Mouse (Mus musculus) ovary, postnatal 10 days (tissue): ENCODE measurements around the gene Taf8.

ENCODE experiments used
- DNase-seq: peaks from one replicate; pipeline ENCODE4 v3.0.0; 2022; ENCODE audit warnings: low spot score

Gene Taf8

DNA sequence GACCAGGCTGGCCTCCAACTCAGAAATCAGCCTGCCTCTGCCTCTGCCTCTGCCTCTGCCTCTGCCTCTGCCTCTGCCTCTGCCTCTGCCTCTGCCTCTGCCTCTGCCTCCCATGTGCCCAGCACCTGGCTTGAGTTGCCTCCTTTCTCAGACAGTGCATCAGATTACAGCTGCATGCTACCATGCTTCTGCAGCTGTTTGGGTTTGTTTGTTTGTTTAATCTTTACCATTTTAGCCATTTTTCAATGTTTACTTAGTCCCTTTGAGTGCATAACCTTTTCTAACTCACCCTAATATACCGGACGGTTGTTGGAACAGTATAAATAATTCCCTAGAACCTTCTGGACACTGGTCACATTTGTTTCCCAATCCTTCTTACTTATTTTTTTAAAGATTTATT, 43.2 kb downstream of the Taf8 start:
- no peak for DNase-seq

DNA sequence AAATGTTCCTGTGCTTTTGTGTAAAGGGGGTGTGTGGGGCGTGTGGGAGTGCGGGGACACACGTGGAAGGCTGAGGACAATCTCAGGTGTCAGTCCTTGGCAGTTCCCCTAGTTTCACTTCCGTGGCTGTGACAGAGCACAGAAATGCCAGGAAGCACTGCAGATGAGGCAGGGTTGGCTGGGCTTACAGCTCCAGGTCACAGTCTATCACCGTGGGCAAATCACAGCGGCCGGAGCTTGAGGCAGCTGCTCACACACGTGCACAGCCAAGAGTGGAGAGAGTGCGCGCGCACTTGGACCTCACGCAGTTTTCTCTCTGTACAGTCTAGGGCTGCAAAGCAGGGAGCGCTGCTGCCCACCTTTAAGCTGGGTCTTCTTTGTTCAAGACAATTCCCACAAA, 43.8 kb downstream of the Taf8 start:
- DNase-seq, result no peak

DNA sequence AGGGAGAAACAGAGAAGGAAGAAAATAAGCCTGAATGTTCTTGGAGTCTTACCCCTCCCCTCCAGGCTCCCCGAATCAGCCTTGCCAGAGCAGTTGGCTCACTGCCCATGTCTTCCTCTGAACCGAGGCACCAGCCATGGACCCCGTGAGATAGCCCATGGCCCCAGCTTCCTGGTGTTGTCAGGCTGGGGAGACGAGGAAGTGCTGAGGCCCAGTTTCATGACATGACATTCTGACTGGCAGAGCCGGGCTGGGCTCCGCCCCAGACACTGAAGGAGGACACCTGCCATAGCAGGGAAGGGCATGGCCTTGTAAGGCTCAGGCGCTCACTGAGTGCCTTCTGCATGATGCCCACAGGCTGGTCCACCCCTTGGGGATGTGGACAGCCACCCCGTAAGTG, 47.4 kb downstream of the Taf8 start:
- no peak for DNase-seq

DNA sequence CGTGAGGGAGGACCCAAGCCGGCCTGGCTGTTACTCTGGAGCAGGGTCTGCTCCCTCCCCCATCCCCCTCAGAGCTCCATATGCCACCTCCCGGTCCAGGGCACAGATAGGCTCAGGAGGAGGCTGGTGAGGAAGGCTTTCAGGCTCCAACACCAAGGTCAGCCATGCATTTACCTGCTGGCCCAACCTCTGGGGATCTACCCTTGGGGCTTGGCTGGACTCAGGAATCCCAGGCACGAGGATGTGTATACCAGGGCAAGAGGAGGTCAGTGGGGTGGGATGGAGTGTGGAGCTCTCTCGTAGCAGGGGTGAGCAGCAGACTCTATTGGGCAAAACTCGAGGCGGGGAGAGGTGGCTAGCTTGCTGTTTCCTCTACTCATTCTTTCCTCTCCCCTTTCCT, 49.2 kb downstream of the Taf8 start:
- no peak for DNase-seq

DNA sequence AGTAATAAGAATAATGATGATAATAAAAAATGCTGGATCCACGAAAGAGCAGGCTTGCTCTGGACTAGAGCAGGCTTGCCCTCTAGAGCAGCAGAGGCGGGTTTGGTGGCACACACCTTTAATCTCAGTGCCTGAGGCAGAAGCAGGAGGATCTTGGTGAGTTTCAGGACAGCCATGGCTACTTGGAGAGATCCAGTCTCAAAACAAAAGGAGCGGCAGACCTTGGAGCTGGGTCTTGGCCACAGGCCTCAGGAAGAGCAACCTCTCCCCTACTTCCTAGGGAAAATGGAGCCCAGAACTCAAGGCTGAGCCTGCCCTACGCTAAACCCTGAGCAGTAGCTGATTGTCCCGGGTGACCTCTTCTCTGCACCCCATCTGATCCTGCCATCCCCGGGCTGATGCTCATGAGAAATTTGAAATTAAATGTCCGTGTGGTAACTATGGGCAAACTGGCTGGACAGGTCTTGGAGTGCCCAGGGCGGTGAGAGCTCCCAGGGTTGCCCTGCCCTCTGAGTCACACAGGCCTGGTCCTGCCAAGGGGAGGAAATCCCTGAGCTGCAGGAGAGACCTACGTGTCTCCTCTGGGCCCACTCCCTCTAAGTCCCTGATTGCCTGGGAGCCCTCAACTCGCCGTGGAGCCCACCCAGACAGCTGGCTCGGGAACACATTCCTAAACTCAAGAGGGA, 51.1 kb downstream of the Taf8 start:
- no peak for DNase-seq

DNA sequence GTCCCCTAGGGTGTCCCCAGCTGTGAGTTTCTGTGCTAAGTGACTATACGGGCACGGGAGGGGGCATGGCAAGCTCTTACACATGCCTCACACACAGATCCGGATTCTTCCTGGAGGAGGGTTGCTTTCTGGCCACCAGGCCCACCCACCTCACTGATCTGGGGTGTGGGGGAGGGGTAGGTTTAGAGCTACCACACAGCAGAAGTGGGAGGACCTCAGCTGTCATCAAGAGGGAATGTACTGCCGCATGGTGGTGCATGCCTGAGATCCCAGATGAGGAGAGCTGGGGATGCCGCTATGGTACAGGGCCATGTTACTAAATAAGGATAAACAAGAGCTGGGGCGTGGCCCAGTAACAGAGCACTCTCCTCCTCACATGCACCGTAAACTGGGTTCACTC, 51.9 kb downstream of the Taf8 start:
- DNase-seq, result no peak

DNA sequence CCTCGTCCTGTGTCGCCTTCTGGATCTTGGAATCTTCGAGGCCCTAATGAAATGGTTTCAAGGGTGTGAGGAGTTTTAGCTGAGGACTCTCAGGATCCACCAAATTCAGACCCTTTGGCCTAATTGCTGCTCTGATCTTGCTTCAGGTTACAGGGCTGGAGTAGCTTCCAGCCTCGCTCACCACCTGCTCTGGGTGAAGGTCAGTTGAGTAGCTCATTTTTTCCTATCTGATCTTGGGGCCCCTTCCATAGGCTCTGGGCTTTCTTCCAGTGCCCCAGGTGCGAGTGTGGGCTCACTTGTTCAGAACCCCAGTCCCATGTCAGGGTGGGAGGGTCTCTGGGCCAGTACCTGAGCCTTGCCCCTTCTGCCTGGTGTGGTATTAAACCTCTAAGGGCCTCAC, 52.7 kb downstream of the Taf8 start:
- DNase-seq, result no peak

DNA sequence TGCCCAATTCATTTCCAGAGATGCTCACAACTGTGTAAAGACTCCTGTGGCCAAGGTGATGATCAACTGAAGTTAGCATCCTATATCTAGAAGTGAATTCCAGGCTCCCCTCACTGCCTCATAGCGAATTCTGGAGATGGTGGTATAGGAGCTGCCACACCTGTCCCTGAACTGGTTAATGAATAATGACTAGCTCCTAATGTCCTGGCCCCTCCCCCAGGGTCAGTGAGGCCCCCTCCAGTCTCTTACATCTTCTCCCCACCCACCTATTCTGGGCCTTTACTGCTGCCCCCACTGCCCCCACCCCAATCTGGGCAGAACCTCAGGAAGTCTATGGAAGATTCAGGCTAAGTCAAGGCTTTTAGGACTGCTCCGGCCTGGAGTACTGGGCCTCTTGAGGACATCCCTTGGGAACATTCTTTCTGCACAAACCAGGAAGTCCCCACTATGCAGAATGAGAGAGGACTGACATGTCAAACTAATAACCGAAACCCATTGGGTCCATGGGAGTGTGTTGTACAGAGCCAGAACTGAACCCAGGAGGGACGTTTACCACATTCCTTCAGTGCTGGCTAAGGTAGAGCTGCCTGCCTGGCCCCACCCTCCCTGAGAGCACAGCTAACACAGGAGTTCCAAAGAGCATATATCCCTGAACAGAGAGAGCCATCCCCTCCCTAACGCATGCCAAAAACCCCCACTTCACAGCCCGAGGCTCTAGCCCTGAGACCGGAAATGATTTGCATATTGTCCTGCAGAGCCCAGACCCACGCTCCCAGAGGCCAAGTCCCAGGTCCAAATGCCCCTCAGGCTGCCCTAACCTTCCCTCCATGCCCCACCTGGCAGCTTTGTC, 53.3 kb downstream of the Taf8 start:
- no peak for DNase-seq

DNA sequence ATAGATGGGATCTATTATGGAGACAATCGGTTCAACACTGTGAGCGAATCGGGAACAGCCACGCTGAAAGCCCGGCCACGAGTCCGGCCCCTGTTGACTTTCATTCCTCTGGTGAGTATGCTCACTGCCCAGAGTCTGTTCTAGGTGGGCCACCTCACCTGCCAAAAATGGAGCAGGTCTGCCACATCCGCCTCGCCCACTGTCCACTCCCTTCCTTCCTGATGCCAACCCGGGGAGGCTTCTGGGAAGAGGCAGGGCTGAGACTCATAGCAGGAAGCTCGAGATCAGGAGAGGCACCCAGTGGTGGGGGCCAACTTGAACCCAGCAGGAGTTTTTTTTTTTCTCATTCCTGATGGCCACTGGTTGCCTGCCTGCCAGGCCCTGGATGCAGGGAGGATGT, 55.5 kb downstream of the Taf8 start:
- DNase-seq, result no peak

DNA sequence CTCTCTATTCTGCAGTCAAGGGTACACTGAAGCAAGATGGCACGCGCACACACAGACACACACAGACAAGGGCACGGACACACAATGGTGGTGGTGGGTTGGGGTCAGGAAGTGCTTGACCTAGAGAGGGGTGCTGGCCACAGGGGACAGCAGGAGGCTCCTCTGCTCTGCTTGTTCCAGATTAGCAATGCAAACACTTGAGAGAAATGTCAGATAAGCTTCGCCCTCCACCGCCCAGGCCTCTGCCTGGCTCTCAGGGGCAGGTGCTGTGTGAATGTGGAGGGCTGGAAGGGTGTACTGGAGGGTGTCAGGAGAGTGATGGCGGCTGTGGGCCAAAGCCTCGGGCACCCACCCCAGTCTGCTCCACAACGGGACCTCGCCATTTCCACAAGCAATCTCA, 56.1 kb downstream of the Taf8 start:
- DNase-seq, result no peak

DNA sequence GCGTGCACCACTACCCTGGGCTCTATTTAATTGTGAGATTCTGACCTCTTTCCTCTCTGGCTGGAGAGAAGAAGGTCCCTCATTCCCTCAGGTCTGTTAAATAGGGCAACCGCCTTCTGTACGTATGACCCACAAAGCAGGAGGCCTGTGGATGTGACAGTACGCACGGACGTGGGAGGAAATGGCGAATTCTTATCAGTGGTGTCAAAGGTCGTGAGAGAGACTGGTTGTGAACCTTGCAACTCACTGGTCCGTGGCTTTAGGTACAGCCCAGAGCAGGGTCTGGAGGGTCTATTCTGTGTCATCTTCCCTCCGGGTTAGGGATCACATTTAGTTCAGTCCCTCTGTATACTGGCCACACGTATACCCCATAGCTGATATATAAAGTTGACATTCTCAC, 56.6 kb downstream of the Taf8 start:
- DNase-seq, result no peak

DNA sequence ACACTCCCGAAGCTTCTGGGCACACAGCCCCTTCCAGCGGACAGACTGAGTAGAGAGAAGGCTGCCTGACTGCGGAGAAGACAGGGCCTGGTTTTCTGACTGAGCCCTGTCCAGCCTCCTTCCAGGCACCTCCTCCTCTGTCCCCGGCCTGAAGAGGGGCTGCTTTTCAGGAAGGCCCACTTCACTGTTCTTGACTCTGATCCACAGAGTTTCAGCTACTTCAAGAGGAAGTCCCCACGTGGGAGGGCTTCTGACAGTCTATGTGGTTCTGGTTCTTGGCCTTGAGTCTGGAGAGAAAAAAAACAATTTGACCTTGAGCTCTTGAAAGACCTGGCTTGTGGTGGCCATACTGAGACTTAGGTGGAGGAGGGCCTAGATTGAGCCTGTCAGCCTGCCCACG, 58.0 kb downstream of the Taf8 start:
- no peak for DNase-seq

DNA sequence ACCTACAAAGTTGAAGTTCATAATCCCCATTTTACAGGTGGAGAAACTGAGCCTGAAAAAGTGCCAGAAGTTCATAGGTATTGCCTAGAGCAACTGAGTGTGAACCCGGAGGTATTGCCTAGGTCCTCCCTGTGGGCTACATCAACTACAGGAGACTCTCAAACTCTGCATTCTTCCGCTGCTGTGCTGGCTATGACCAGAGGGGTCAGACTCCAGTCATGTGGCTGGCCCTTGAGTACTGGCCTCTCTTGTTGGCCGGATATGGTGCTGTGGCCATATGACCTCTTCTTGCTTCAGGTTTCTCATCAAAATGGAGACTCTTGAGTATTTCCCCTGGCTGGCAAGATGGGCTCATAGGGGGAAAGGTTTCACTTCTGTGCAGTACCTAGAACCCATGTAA, 59.8 kb downstream of the Taf8 start:
- no peak for DNase-seq

DNA sequence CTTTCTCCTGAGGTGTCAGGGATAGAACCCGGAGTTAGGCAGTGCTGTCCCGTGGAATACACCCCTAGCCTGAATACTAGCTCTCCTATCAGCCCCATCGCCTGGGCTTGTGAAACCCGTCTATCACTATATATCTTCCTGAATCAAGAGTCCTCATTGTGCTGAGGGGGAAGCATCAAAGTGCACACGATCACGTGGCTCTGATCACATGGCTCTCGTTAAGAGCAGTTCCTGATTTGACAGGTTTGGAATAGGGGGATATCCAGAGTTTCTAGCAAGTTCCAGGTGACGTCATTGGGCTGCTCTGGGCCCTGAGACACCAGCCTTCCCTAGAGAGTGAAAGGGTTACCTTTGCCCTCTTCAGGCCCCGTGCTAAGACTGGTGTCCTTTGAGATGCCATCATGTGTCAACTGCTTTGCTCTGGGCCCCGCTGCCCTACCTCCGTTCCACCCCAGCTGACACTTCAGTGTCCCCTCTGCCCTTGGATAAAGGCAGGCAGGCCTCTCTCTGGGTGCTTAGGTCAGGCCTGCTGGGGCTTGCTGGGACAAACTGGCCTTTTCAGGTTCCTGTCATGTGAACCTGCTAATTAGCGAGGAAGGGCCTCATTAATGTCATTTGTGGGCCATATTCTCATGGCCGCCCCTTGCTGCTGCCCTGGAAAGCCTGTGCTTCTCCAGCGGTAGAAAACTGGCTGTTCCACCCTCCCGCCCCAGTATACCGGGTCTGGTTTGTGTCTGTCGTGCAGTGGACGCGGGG, 60.6 kb downstream of the Taf8 start:
- DNase-seq, result no peak

DNA sequence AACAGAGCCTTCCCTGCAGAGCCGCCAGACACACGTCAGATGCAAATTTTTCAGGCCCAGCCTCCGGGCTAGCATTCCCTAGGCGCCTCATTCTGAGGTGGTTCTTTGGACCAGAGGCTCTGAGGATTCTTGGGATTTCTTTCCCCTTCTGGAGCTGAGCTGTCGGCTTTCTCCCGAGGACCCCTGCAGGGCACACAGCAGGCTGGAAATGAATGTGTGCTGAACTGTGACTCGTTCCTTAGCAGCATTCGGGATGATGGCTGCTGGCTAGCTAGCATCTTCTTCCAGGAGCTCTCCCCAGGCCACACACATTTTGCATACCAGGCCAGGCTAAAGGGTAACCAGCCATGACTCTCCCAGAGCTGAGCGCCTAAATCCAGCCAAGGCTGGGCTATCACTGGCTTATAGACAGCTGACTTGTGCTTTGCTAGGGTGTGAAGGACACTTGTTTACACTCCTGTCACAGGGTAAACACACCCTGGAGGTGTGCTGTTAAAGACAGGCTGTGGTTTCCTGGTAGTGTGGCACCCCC, 61.7 kb downstream of the Taf8 start:
- DNase-seq, result no peak

DNA sequence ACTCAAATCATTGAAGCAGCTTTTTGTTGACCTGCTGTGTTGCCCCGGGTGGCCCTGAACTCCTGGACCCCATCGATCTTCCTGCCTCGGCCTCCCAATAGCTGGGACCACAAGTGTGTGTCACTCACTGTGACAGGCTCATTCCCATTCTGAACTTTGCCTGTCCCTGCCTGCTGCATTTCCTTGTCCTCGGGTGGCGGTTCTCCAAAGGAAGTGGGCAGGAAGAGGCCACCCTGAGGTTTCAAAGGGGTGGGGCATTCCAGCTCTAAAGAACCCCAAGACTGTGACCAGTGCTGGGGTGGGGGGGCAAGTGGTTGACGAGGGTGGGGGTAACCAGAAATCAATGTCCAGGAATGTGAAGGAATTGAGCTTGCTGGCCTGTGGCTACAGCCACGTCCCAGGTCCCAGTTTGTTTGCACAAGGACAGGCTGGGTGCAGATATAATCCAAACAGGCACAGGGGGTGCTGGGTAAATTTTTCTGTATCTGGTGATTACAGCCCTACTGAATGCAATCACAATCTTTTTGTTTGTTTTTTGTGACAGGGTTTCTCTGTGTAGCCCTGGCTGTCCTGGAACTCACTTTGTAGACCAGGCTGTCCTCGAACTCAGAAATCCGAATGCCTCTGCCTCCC, 62.6 kb downstream of the Taf8 start:
- DNase-seq, result no peak

DNA sequence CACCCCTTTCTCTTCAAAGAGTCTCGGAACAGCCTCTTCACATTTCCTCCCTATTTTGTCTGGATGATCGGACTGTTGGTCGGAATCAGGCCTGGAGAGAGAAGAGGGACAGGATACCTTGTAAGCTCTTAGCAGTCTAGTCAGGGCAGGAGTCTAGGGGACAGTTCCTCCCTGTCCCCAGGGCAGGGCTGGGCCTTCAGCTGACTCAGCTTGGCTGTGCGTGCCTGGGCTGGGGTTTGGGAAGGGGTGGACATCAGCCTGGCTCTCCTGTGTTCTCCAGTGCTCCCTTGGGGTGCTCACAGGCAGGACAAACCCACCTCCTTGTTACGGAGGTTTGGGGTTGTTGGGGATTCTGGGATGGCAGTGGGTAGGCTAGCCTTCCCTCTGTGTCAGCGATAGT, 63.5 kb downstream of the Taf8 start:
- DNase-seq, result no peak

DNA sequence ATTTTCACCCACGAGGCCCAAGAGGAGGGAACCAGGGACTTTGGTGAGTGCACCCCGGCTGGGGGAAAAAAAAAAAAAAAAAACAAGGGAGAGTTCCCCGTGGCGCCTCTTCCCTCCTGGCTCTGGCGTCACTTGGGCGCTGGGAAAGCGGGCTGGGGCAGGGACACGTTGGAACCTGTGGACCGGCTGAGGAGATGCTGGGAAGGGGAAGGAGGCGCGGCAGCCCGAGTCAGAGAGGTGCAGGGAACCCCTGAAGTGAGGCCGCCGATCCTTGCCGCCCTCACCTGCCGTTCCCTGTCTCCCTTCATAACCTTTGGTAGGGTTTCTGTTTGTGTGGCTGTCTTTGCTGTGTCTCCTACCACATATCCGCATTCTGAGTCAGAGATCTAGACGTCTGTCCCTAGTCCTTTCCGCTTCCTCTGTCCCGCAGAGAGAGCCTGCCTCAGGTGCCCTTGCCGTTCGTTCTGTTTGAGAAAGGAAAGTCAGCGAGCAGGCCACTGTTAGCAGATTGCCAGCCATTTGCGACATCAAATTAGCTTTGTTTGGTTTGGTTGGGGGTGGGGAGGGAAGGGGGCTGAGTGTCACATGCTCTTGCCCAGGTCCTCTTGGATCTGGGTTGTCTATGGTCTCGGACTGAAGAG, 65.1 kb downstream of the Taf8 start, which contains the start of gene 1700001C19Rik:
TSS of gene 1700001C19Rik (minus strand) at position 470 of the 641 bp plus-strand sequence.
- no peak for DNase-seq

DNA sequence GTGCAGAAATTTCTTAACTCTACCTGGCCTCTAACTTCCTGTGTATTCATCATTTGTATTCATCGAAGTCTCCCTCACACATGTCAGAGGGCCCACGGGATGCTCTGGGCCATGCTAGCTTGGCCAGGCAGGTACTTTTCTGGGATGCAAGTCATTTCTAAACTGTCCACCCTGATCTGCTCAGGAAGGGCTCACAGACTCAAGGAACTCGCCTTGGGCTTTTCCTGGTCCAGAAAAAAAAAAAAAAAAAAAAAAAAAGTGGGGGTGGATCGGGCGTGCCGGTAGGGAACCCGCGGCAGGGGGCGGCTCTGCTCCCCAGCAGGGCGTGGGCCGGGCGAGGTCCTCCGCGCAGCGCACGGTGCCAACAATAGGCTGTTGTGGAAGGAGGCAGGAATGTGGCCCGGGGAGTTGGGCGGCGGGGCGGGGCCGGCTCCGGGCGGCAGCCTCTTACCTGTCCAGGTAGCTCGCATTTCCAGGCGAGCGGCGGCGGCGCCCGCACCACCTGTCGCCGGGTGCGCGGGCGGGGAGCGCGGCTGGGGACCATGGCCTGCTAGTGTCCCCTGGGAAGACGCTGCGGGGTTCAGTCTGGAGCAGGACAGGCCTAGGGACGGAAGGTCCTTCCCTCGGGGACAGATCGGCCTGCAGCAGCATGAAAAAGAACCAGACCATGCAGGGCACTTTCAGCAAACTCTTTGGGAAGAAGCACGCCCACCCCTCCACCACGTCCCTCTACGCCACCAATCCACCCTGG, 65.8 kb downstream of the Taf8 start, which contains the start of gene AI661453:
TSS of gene AI661453 (plus strand) at position 460 of the 751 bp plus-strand sequence.
- no peak for DNase-seq
